Mouse (Mus musculus) cerebellum, adult 18-20 months (tissue): ENCODE results near the gene Gm13119.
"Not testable (repeated sequence)": the region's sequence is repeated elsewhere in the genome, so short reads cannot be mapped to it uniquely, and the experiment has no call there.

Source experiments
- DNase-seq, 2 experiments: peaks; one replicate each; pipeline ENCODE4 v3.0.0; 2021

Gm13119 gene

GRCm38 (mm10) chr4:144357642-144358041 is at the start of gene Gm13119:
Gene Gm13119, plus strand, starts transcription at chr4:144357942.
- DNase-seq = not testable (repeated sequence)

- DNase-seq = not testable (repeated sequence)
Measured at GRCm38 (mm10) chr4:144312666-144313460, 44.9 kb upstream of the Gm13119 start.

DNA sequence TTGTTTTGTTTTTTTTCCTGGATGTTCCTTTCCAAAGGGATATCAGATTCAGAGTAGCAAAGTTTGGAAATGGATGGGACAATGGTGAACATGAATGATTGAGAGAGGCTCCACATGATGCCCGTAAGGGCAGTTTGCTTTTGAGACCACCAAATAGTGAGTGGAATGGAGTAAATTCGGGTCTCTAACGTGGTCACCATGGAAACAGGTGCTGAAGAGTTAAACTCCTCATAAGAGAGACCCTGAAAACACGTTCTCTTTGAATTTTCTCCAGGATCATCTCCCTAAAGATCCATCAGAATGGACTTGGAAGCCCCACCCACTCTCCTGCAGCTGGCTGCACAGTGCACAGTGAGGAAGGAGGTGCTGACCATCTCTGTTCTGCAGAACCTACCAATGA is 27.8 kb upstream of the Gm13119 start, which contains the start of gene Gm13128:
Gm13128 (plus strand) TSS at position 301 of the 400 bp plus-strand sequence.
- not testable (repeated sequence) for DNase-seq

DNA sequence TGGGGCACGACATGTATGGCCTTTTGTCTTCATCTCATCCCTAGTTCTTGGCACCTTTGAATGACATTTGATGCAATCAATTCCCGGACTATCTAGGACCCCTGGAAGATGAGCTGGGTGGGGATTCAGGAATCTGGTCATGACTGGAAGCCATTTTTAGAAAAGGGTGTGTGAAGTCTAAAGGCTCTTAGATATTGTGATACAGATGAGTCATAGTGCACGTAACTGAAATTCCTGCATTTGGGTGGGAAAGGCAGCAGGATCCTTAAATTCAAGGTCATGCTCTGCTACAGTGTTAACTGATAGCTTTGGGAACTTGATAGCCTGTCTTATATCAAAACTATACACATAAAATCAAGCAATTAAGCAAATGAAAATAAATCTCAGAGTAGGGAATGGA is 21.9 kb upstream of the Gm13119 start:
- not testable (repeated sequence) for DNase-seq

DNA sequence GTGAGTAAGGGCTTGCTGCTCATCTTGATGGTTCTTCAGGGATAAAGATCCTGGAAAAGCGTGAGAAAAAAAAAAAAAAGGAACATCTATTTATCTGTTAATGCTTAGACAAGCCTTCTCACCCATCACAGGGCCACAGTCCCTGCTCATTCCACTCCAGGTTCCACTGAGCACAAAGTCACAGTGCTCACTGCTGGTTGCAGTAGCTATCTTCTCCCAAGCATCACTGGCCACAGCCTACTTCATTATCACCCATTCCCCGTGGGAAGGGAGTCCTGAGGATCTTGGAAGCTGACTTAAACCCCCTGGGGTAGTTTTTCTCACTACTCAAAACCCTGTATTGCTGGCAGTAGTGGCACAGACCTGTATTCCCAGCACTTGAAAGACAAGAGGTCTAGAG is 20.2 kb downstream of the Gm13119 start, which contains the start of gene Pramef20:
Pramef20 (minus strand) TSS at position 23 of the 400 bp plus-strand sequence.
- DNase-seq = no peak

GRCm38 (mm10) chr4:144396316-144396715 is 38.6 kb downstream of the Gm13119 start:
- no peak for DNase-seq

- DNase-seq = no peak
Measured at GRCm38 (mm10) chr4:144402712-144403111, 45.0 kb downstream of the Gm13119 start.

DNA sequence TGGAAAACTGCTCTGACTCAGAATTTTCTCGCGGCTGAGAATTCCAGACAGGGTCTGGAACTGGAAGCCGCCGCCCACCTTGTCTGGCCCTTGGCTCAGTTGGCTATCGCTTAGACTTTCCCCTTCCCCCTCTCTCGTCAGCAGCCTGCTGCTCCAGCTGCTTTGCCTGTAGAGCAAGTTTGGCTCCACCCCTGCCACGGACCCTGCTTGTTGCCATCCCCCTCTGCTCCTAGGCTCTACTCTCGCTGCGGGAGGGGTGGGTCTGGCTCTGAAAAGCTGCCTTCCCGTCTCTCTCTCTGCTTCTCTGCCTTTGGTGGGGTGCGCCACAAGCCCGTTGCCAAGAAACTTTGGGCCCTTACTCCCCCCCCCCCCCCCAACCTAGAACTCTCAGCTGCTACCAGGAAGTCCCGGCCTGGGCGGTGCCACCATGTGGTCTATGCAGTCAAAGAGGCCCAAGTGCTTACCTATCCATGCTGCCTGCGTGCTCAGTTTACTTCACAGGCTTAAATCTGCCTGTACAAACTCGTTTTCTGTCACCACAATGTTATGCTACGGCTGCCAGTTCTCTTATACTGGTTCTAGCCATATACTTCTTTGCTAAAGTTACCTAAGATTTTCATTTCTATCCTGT is 46.8 kb downstream of the Gm13119 start:
- no peak for DNase-seq

- DNase-seq = no peak
Measured at GRCm38 (mm10) chr4:144406261-144406660, 48.5 kb downstream of the Gm13119 start.

DNA sequence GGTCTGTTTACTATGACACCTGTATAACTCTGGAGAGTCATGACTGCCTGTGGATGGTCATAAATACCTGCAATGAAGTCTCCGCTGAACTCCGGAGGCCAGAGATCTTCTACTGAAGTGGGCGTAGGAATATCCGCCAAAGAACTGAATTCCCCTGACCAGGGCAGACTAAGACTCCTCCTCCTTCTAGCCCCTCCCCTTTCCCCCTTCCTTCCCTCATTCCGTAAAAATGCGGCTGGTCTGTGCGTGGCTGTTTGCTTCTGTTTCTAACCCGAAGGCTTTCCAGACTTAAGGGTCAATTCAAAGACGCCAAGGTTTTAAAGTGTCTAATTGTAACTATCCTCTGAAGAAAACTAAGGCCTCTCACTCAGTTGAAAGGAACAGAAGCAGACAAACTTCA is 50.5 kb downstream of the Gm13119 start, which contains the start of gene Pramef12:
Pramef12 (minus strand) TSS at position 175 of the 400 bp plus-strand sequence.
- DNase-seq = no peak
